Mouse (Mus musculus) brain, embryonic 14.5 days (tissue): ENCODE results near the gene Rara.

Experiments used
- CTCF ChIP-seq: fragments of 200-500 bp; IDR thresholded peaks from 2 replicates; pipeline ENCODE4 v1.5.1; 2012; ENCODE audit warnings: inconsistent platforms, mild to moderate bottlenecking, moderate library complexity, borderline replicate concordance; ENCODE audit not compliant: insufficient read depth, insufficient read length; ENCODE audit errors: extremely low read depth
- POLR2A ChIP-seq: fragments of 200-500 bp; IDR thresholded peaks from 2 replicates; pipeline ENCODE4 v1.6.1; 2012; ENCODE audit warnings: mild to moderate bottlenecking, inconsistent platforms, borderline replicate concordance; ENCODE audit not compliant: poor library complexity, insufficient read depth, insufficient read length, severe bottlenecking; ENCODE audit errors: extremely low read depth

- no peak for TF ChIP-seq CTCF
- TF ChIP-seq POLR2A = no peak
Measured at GRCm38 (mm10) chr11:98953361-98953760, 25.7 kb downstream of the Rara start.
